Mouse (Mus musculus) ES-Bruce4 (cell line): Measurements from ENCODE around the gene Cnot2.

Source experiments
- CTCF ChIP-seq: IDR thresholded peaks from one replicate; pipeline ENCODE4 v1.8.1; 2011; ENCODE audit warnings: low read depth, low read length
- EP300 ChIP-seq: IDR thresholded peaks from 2 replicates; pipeline ENCODE4 v1.6.1; 2011; ENCODE audit warnings: low read depth, low read length; ENCODE audit not compliant: insufficient read depth
- POLR2A ChIP-seq: IDR thresholded peaks from one replicate; pipeline ENCODE4 v1.8.1; 2011; ENCODE audit warnings: low read length; ENCODE audit not compliant: insufficient read depth

DNA sequence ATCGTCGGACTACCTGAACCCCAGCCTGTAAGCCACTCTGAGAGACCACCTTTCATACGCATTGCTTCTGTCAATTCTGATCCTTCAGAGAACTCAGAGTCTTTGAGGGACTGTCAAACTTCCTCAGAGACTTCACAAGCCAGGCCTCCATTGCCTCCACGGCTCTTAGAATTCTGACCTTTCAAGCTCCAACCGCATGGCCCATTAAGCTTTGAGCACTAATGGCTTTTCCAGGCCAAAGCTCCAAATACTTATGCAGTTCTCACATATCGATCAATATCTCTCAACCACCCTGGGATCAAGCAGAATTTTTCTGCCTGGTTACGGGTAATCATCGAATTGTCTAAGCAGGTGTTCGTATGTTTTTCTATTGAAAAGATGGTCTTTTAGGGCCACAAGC lies 119.9 kb downstream of the Cnot2 start:
- no peak for TF ChIP-seq CTCF
- TF ChIP-seq POLR2A = no peak
- no peak for TF ChIP-seq EP300
